Mouse (Mus musculus) heart, adult 2 months (tissue): ENCODE results near the gene Olfr460. TPM values are rescaled to one million over a fixed set of nuclear protein-coding genes. Genes with fewer than 3 reads are reported as not detected.
"Not testable (repeated sequence)": the region's sequence is repeated elsewhere in the genome, so short reads cannot be mapped to it uniquely, and the experiment has no call there.

Experiments used
- DNase-seq, 2 experiments: peaks; one replicate each; pipeline ENCODE4 v3.0.0; 2021
- H3K27ac ChIP-seq: fragments of 200-600 bp; 2 replicates; pipeline ENCODE4 v1.8.1; 2022
- H3K27me3 ChIP-seq: fragments of 200-500 bp; 2 replicates; pipeline ENCODE4 v1.6.1; 2012; ENCODE audit warnings: mild to moderate bottlenecking, low read length, inconsistent platforms, mixed read lengths; ENCODE audit not compliant: control insufficient read depth, insufficient read depth
- H3K36me3 ChIP-seq: fragments of 200-500 bp; 2 replicates; pipeline ENCODE4 v1.6.1; 2012; ENCODE audit warnings: low read length, inconsistent platforms; ENCODE audit not compliant: control insufficient read depth, insufficient read depth
- H3K4me1 ChIP-seq: fragments of 200-500 bp; 2 replicates; pipeline ENCODE4 v1.6.1; 2011; ENCODE audit warnings: low read length; ENCODE audit not compliant: control insufficient read depth, insufficient read depth
- H3K4me3 ChIP-seq: fragments of 200-600 bp; 2 replicates; pipeline ENCODE4 v1.8.1; 2022
- H3K79me2 ChIP-seq: fragments of 200-500 bp; replicated peaks from 2 replicates; pipeline ENCODE4 v1.6.1; 2012; ENCODE audit warnings: mild to moderate bottlenecking, inconsistent platforms, low read length, moderate library complexity, mixed read lengths; ENCODE audit not compliant: control insufficient read depth, insufficient read depth
- H3K9ac ChIP-seq: fragments of 200-500 bp; 2 replicates; pipeline ENCODE4 v1.6.1; 2012; ENCODE audit warnings: low read depth, mild to moderate bottlenecking, control low read depth, inconsistent platforms, low read length, mixed read lengths
- CTCF ChIP-seq: fragments of 200-600 bp; IDR thresholded peaks from 2 replicates; pipeline ENCODE4 v1.8.1; 2022; ENCODE audit warnings: antibody characterized with exemption, mild to moderate bottlenecking, moderate library complexity
- EP300 ChIP-seq: fragments of 200-500 bp; IDR thresholded peaks from 2 replicates; pipeline ENCODE4 v1.6.1; 2011; ENCODE audit warnings: low read depth, low read length, control low read depth; ENCODE audit not compliant: insufficient read depth
- POLR2A ChIP-seq: fragments of 200-500 bp; IDR thresholded peaks from 2 replicates; pipeline ENCODE4 v1.6.1; 2011; ENCODE audit warnings: mild to moderate bottlenecking, low read depth, low read length, control low read depth; ENCODE audit not compliant: insufficient read depth
- WGBS: fragments of 180-500 bp; shearing (Covaris S2); methylation state at CpG from one replicate; pipeline ENCODE4 v1.1.7; 2018; 5-methylcytosine and 5-hydroxymethylcytosine counted together
- intact Hi-C: fragments of 180-260 bp; cut with DNase I; formaldehyde crosslinking; loops from one replicate; pipeline ENCODE4 v1.15.1; 2025
- polyA plus RNA-seq: library from polyadenylated mRNA; depleted of rRNA; stranded (reverse); fragments of >200 nt; gene quantifications from 2 replicates; pipeline ENCODE4 v1.2.3, GENCODE M21; 2012
- total RNA-seq, 2 experiments: library from RNA; stranded (reverse); gene quantifications; 2 replicates each; pipeline ENCODE4 v1.2.3; 2021

Olfr460 gene
- total and polyA plus RNA-seq, 3 experiments = not detected

DNA sequence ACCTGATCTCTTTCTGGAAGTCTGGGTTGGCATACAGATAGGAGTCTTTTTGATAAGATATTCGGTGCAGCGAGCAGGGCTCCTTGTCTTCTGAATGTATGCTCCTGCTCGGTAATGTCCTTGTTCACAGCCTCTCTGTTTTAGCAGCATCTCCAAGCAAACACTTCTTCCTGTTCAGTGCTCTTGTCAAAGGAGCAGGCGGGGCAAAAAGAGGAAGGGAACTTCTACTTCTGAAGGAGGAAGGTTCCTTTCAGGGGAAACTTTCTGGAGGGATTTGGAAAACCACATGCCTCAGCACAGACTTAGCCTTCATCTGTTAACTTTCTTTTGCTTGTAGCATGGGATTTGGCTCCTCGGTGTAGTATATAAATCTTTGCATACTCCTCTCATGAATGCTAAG, 16.4 kb downstream of the Olfr460 start, which contains the start of gene Clec5a:
Gene Clec5a (minus strand): TSS at position 177 of the 400 bp plus-strand sequence.
- 59% methylated on average over 5 of the region's 5 CpGs for WGBS
- DNase-seq = peak in 1 of 2 experiments; percentile 5
- no peak within 1 kb of the TSS for H3K9ac ChIP-seq
- no peaks in the 10 kb centered on the region for H3K27me3 ChIP-seq
- no peak for TF ChIP-seq POLR2A
- no peak for TF ChIP-seq CTCF
- TF ChIP-seq EP300 = no peak
- H3K4me1 ChIP-seq = no peaks in the 10 kb centered on the region
- H3K36me3 ChIP-seq = no peaks in the 10 kb centered on the region
- no peak within 1 kb of the TSS for H3K4me3 ChIP-seq
- no peak within 1 kb of the TSS for H3K27ac ChIP-seq
- no peaks in the 10 kb centered on the region for H3K79me2 ChIP-seq
- intact Hi-C loops = no loop called here

DNA sequence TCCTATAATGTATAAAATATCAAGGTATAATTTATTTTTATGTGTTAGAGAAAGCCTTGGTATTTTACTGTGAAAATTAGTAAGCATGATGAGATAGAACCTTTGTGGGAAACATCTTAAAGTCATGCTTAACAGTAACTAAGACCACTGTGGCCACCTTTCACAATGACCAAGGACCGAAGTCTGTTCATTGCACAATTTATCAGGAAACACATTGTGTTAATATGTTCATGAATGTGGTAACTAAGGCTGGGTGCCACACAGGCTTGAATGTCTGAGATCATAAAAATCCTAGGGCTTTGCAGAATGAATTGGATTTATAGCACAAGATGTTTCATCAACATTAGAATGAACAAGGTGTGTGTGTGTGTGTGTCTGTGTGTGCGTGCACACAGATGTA, 19.1 kb downstream of the Olfr460 start:
- Histone ChIP-seq H3K27ac (no peak overlapping the region), H3K36me3 (no peaks in the 10 kb centered on the region), H3K79me2 (no peaks in the 10 kb centered on the region), H3K4me3 (no peak overlapping the region), H3K4me1 (no peaks in the 10 kb centered on the region), H3K9ac (no peak overlapping the region), H3K27me3 (no peaks in the 10 kb centered on the region)
- 81% methylated on average over 2 of the region's 2 CpGs for WGBS
- intact Hi-C loops = no loop called here
- DNase-seq = no peak
- TF ChIP-seq POLR2A = no peak

DNA sequence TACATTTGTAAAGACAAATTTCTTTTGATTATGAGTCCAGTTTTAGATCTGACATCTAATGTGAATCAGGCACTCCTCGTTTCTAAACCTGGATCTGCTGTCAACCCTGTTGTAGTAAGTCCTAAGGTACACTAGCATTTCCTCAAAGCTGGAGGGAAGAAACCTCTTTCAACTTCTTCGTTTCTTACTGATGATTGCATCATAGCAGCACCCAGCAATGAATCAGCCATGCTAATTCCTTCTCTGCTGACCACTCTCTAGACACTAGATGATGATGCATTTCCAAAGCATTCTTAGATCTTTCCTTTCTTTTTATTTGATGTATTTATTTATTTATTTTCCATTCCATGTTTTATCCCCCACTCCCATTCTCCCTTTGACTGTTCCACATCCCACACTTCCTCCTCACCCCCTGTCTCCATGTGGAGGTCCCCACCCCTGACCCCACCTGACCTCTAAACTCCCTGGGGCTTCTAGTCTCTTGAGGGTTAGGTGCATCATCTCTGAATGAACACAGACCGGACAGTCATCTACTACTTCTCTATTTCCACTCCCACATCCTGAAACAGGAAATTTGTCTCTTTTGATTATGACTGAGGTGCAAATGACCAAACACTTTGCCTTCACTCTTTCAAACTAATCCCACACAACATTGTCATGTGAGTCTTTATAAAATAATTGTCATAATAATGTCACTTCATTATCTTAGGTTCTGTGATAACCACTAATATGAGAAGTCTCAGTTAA, 25.7 kb downstream of the Olfr460 start:
- Histone ChIP-seq H3K9ac (no peak overlapping the region), H3K27ac (no peak overlapping the region), H3K27me3 (no peaks in the 10 kb centered on the region), H3K36me3 (no peaks in the 10 kb centered on the region), H3K4me1 (no peaks in the 10 kb centered on the region), H3K4me3 (no peak overlapping the region), H3K79me2 (no peaks in the 10 kb centered on the region)
- no peak for TF ChIP-seq CTCF
- no peak for TF ChIP-seq POLR2A
- TF ChIP-seq EP300 = no peak
- DNase-seq = no peak
- WGBS = 52% methylated on average over 3 of the region's 3 CpGs
- intact Hi-C loops = no loop called here

DNA sequence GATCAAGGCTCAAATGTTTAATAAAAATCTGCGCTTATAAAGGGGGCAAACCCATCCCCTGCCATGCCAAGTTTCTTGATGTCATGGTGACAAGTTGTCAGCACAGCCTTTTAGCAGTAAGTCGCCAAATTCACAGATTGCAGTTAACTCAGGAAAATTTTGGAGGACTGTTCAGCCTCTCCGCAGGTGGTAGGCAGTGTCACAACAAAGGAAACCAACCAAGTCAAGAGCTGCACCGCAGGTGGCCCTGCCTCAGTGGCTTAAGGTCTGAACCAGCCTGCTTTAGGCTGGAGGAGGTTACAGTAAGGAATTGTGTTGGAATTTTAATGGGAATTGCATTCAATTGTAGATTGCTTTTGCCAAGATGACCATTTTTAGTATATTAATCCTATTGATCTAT, 29.3 kb downstream of the Olfr460 start:
- H3K4me3 ChIP-seq, H3K36me3 ChIP-seq, intact Hi-C loops, H3K9ac ChIP-seq, H3K27ac ChIP-seq, H3K79me2 ChIP-seq, H3K27me3 ChIP-seq, DNase-seq, H3K4me1 ChIP-seq: not testable (repeated sequence)
- 30% methylated on average over 4 of the region's 4 CpGs for WGBS

DNA sequence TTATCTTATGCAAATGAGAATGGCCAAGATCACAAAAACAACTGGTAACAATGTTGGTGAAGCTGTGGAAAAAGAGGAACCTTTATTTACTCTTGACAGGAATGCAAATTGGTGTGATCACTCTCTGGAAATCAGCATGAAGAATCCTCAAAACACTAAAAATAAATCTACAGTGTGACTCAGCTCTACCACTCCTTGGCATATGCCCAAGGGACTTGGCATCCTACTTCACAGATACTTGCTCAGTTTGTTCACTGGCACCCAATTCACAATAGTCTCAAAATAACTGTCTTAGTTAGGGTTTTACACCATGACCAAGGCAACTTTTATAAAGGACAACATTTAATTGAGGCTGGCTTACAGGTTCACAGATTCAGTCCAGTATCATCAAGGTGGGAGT, 38.1 kb downstream of the Olfr460 start:
- H3K79me2 ChIP-seq = no peaks in the 10 kb centered on the region
- intact Hi-C loops = no loop called here
- no peaks in the 10 kb centered on the region for H3K27me3 ChIP-seq
- no peak overlapping the region for H3K4me3 ChIP-seq
- H3K27ac ChIP-seq = no peak overlapping the region
- H3K9ac ChIP-seq = no peak overlapping the region
- no peak for TF ChIP-seq POLR2A
- no peak for TF ChIP-seq EP300
- TF ChIP-seq CTCF = no peak
- no peak for DNase-seq
- H3K36me3 ChIP-seq = no peaks in the 10 kb centered on the region
- H3K4me1 ChIP-seq = no peaks in the 10 kb centered on the region

DNA sequence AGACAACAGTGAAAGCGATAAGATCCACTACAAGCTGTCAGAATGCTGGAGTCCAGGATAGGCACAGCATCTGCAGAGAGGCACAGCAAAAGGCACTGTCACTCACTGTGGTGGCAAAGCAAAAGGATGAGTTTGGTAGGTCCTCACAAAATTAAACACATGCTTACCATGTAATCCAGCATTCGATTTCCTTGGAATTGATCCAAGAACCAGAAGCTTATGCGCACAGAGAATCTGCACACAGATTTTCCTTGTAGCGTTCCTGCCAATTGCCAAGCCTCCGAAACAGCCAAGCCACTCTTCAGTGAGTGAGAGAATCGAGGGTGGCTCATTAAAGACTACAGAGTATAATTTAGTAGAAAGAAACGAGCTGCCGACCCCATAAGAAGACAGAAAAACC, 41.0 kb downstream of the Olfr460 start:
- intact Hi-C loops = no loop called here
- H3K27me3 ChIP-seq = no peaks in the 10 kb centered on the region
- H3K79me2 ChIP-seq = no peaks in the 10 kb centered on the region
- no peak overlapping the region for H3K9ac ChIP-seq
- H3K27ac ChIP-seq = no peak overlapping the region
- H3K4me3 ChIP-seq = no peak overlapping the region
- H3K36me3 ChIP-seq = no peaks in the 10 kb centered on the region
- no peaks in the 10 kb centered on the region for H3K4me1 ChIP-seq
- DNase-seq = no peak
- TF ChIP-seq CTCF (no peak), EP300 (no peak), POLR2A (no peak)
- WGBS = 65% methylated on average over 8 of the region's 8 CpGs
